9 mouse cellular contexts compared by ENCODE assay signal in genomic region chr5:142608989-142609325, GRCm38 (mm10). TPM values are rescaled to one million over a fixed set of nuclear protein-coding genes. Genes with fewer than 3 reads are reported as not detected.
DNase-seq lines count a peak whose midpoint lies in the region; ATAC-seq lines count a peak whose summit lies in the region.
"Had no signal": no experiment of that assay in that cellular context is flagged by ENCODE, and none has a peak within 500 bp of the region (broad histone marks: within the 10 kb centered on the region; RNA-seq: fewer than 3 reads in every experiment).

No protein-coding gene starts in this region.

- WGBS in heart, embryonic 14.5 days: 2% methylated on average over 4 of the region's 4 CpGs
- WGBS in embryonic facial prominence, embryonic 10.5 days: 8% methylated on average over 4 of the region's 4 CpGs
- 3% methylated on average over 4 of the region's 4 CpGs for WGBS in hindbrain, embryonic 16.5 days
- 2% methylated on average over 4 of the region's 4 CpGs for WGBS in midbrain, embryonic 13.5 days

- peak overlapping the region; percentile 50; the same call in 1 of the 2 replicates for H3K9ac ChIP-seq in heart, embryonic 14.5 days (ENCODE audit: low read length)
- peak overlapping the region; percentile 73 for H3K9ac ChIP-seq in hindbrain, embryonic 16.5 days (ENCODE audit: low read depth, low read length)
- peak overlapping the region; percentile 75 for H3K9ac ChIP-seq in midbrain, embryonic 13.5 days (replicated peaks)

- no peak for ATAC-seq in heart, embryonic 14.5 days (ENCODE audit: insufficient number of reproducible peaks, insufficient read depth, low FRiP score, low read depth)
- no peak for ATAC-seq in hindbrain, embryonic 16.5 days
- no peak; the same call in 1 of the 2 replicates for ATAC-seq in midbrain, embryonic 13.5 days
- ATAC-seq: CD4-positive, CD25-positive, alpha-beta regulatory T cell, adult 4 months had no signal

- H3K4me1 ChIP-seq in heart, embryonic 14.5 days (ENCODE audit: control insufficient read depth in 2 of 2, insufficient read depth in 2 of 2, low read length in 2 of 2): peaks cover 3 to 6% of the 10 kb centered on the region in 2 experiments; a peak in 3 of 4 replicates
- peaks cover 15% of the 10 kb centered on the region for H3K4me1 ChIP-seq in embryonic facial prominence, embryonic 10.5 days
- H3K4me1 ChIP-seq in hindbrain, embryonic 16.5 days (ENCODE audit: control insufficient read depth, insufficient read depth, low read depth, low read length): 0 out of 2 replicates have a peak, but pooled peaks cover 2% of the 10 kb centered on the region
- peaks cover 16% of the 10 kb centered on the region for H3K4me1 ChIP-seq in midbrain, embryonic 13.5 days (replicated peaks)

- H3K4me3 ChIP-seq in heart, embryonic 14.5 days (ENCODE audit: control insufficient read depth in 1 of 2, insufficient read depth in 1 of 2, low read depth in 1 of 2, low read length in 2 of 2): peak overlapping the region in 1 of 2 experiments; percentile 39; a peak in 2 of 4 replicates
- H3K4me3 ChIP-seq in embryonic facial prominence, embryonic 10.5 days: peak overlapping the region; percentile 61
- H3K4me3 ChIP-seq in hindbrain, embryonic 16.5 days (ENCODE audit: low read length): peak overlapping the region; percentile 59
- peak overlapping the region; percentile 48 for H3K4me3 ChIP-seq in midbrain, embryonic 13.5 days (replicated peaks)

- peaks cover 34% of the 10 kb centered on the region for H3K27me3 ChIP-seq in heart, embryonic 14.5 days (ENCODE audit: control insufficient read depth, insufficient read depth, low read length)
- peaks cover 45% of the 10 kb centered on the region for H3K27me3 ChIP-seq in embryonic facial prominence, embryonic 10.5 days (replicated peaks; ENCODE audit: low read depth, poor library complexity, severe bottlenecking)
- no peaks in the 10 kb centered on the region for H3K27me3 ChIP-seq in hindbrain, embryonic 16.5 days (replicated peaks; ENCODE audit: control insufficient read depth, insufficient read depth, low read length)
- H3K27me3 ChIP-seq in midbrain, embryonic 13.5 days: peaks cover 10% of the 10 kb centered on the region; the same call in 1 of the 2 replicates

- H3K4me2 ChIP-seq in heart, embryonic 14.5 days (ENCODE audit: low read length): peak overlapping the region; percentile 73
- peak overlapping the region; percentile 81 for H3K4me2 ChIP-seq in hindbrain, embryonic 16.5 days (ENCODE audit: low read length)
- peak overlapping the region; percentile 70 for H3K4me2 ChIP-seq in midbrain, embryonic 13.5 days (replicated peaks)

- intact Hi-C loops in heart, postnatal 36 days (cut with DNase I): no loop called here

- DNase-seq in heart, postnatal 36 days: no peak
- no peak for DNase-seq in embryonic facial prominence, embryonic 10.5 days (ENCODE audit: low spot score)
- no peak for DNase-seq in thymus, postnatal 36 days
- no peak for DNase-seq in adrenal gland, adult 8-10 months
- no peak for DNase-seq in adrenal gland, adult (ENCODE audit: inconsistent age in 2 of 2, low spot score in 1 of 2)

- no peak overlapping the region for H3K27ac ChIP-seq in heart, embryonic 14.5 days (replicated peaks in 1 of 2; ENCODE audit: control insufficient read depth in 1 of 2, insufficient read depth in 1 of 2, low read depth in 2 of 2, low read length in 2 of 2)
- H3K27ac ChIP-seq in embryonic facial prominence, embryonic 10.5 days (replicated peaks): peak overlapping the region; percentile 65
- peak overlapping the region; percentile 45; the same call in 1 of the 2 replicates for H3K27ac ChIP-seq in hindbrain, embryonic 16.5 days (ENCODE audit: low read depth, low read length)
- no peak overlapping the region for H3K27ac ChIP-seq in midbrain, embryonic 13.5 days

- H3K36me3 ChIP-seq in heart, embryonic 14.5 days (ENCODE audit: control insufficient read depth, insufficient read depth, low read length): no peaks in the 10 kb centered on the region
- H3K36me3 ChIP-seq in embryonic facial prominence, embryonic 10.5 days (replicated peaks): no peaks in the 10 kb centered on the region
- H3K36me3 ChIP-seq in hindbrain, embryonic 16.5 days (ENCODE audit: control insufficient read depth, insufficient read depth, low read length): no peaks in the 10 kb centered on the region
- H3K36me3 ChIP-seq in midbrain, embryonic 13.5 days: no peaks in the 10 kb centered on the region

- H3K9me3 ChIP-seq in heart, embryonic 14.5 days (ENCODE audit: control insufficient read depth, low read length): no peaks in the 10 kb centered on the region
- H3K9me3 ChIP-seq in embryonic facial prominence, embryonic 10.5 days: 0 out of 2 replicates have a peak, but pooled peaks cover 2% of the 10 kb centered on the region
- H3K9me3 ChIP-seq in hindbrain, embryonic 16.5 days (ENCODE audit: control insufficient read depth, low read length): no peaks in the 10 kb centered on the region
- no peaks in the 10 kb centered on the region for H3K9me3 ChIP-seq in midbrain, embryonic 13.5 days

RNA-seq across cellular contexts. Expression of gene Mmd2, which starts 0.4 kb away (rescaled TPM):
- polyA plus RNA-seq in heart, embryonic 14.5 days (2014; fragmentation: Nextera tagmentation; extraction: Ambion mirVana): 0.38 TPM in 1 of 2 replicates, not detected in the other
- under 1 TPM in 1 of 2 experiments, not detected in 1; 0.28 TPM for total RNA-seq in heart, postnatal 36 days (2021)
- polyA plus RNA-seq in embryonic facial prominence, embryonic 10.5 days (2016; fragmentation: Nextera tagmentation; extraction: Ambion mirVana): 1.8 and 2.9 TPM in 2 replicates
- 83.8 and 110 TPM in 2 replicates for polyA plus RNA-seq in hindbrain, embryonic 16.5 days (2015; fragmentation: Nextera tagmentation; extraction: Ambion mirVana)
- 22.0 and 25.0 TPM in 2 replicates for polyA plus RNA-seq in midbrain, embryonic 13.5 days (2015; fragmentation: Nextera tagmentation; extraction: Ambion mirVana)
- total RNA-seq in adrenal gland, adult 8-10 months (2022): 10 to 100 TPM; 33.7 to 65.5 (median 38.5) TPM
- polyA plus RNA-seq: CD4-positive, CD25-positive, alpha-beta regulatory T cell, adult 4 months had no signal

RNA-seq across cellular contexts. Expression of gene Wipi2, which starts 18.5 kb away (rescaled TPM):
- 28.7 and 31.8 TPM in 2 replicates for polyA plus RNA-seq in heart, embryonic 14.5 days (2014; fragmentation: Nextera tagmentation; extraction: Ambion mirVana)
- 10 to 100 TPM; 41.0 to 45.1 TPM for total RNA-seq in heart, postnatal 36 days (2021)
- polyA plus RNA-seq in embryonic facial prominence, embryonic 10.5 days (2016; fragmentation: Nextera tagmentation; extraction: Ambion mirVana): 66.4 and 68.0 TPM in 2 replicates
- 36.8 and 42.0 TPM in 2 replicates for polyA plus RNA-seq in hindbrain, embryonic 16.5 days (2015; fragmentation: Nextera tagmentation; extraction: Ambion mirVana)
- polyA plus RNA-seq in midbrain, embryonic 13.5 days (2015; fragmentation: Nextera tagmentation; extraction: Ambion mirVana): 46.8 and 51.2 TPM in 2 replicates
- total RNA-seq in adrenal gland, adult 8-10 months (2022): 100 to 1,000 TPM in 2 of 4 experiments, 10 to 100 TPM in 2; 92.3 to 120 (median 107) TPM

RNA-seq across cellular contexts. Expression of gene Radil, which starts 58.1 kb away (rescaled TPM):
- polyA plus RNA-seq in heart, embryonic 14.5 days (2014; fragmentation: Nextera tagmentation; extraction: Ambion mirVana): 9.7 and 12.1 TPM in 2 replicates
- 1 to 10 TPM; 1.3 to 1.7 TPM for total RNA-seq in heart, postnatal 36 days (2021)
- 4.3 and 5.1 TPM in 2 replicates for polyA plus RNA-seq in embryonic facial prominence, embryonic 10.5 days (2016; fragmentation: Nextera tagmentation; extraction: Ambion mirVana)
- 24.3 and 25.0 TPM in 2 replicates for polyA plus RNA-seq in hindbrain, embryonic 16.5 days (2015; fragmentation: Nextera tagmentation; extraction: Ambion mirVana)
- 10.6 and 12.5 TPM in 2 replicates for polyA plus RNA-seq in midbrain, embryonic 13.5 days (2015; fragmentation: Nextera tagmentation; extraction: Ambion mirVana)
- total RNA-seq in adrenal gland, adult 8-10 months (2022): 1 to 10 TPM; 3.4 to 8.2 (median 4.1) TPM
- polyA plus RNA-seq: CD4-positive, CD25-positive, alpha-beta regulatory T cell, adult 4 months had no signal

Comparison
In these comparisons a context has a peak if more than half of its experiments do, and no peak if none do; other contexts are left out.
1. H3K27ac ChIP-seq: peak in embryonic facial prominence, embryonic 10.5 days (single experiment) and hindbrain, embryonic 16.5 days (single experiment); none in heart, embryonic 14.5 days (0 of 2) and midbrain, embryonic 13.5 days (single experiment).
2. Peak in every context shown above with its lines, with median percentiles within 50 percentile points of each other: H3K4me2 ChIP-seq and H3K9ac ChIP-seq.